Mouse (Mus musculus): ENCODE data around the gene Abhd14b. TPM values are rescaled to one million over a fixed set of nuclear protein-coding genes. Genes with fewer than 3 reads are reported as not detected.
A peak's percentile ranks its signal among the peaks of the same experiment; 100 is the strongest.

Gene Abhd14b
- total RNA-seq, 2 experiments from 2014 or later, result 4.8 to 6.1 TPM

DNA sequence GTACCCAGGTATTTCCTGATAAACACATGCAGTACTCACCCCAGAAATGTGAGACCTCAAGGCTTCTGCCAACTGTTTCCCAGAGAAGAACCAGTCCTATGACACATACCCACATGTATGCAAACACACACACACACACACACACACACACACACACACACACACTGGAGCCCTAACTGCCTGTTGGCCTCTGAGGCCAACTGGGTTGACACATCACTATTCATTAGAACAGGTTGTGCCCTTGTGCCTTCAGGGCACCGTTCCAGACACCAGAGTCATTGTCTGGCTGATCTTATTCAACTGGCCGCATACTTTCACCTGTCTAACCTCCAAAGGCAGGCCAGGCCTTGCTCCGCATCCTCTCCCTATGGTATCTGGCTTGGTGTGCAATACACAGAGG, 35.0 kb upstream of the Abhd14b start:
- intact Hi-C loops (cut with DNase I), result no loop called here
- peak overlapping the region; percentile 87 for H3K27ac ChIP-seq
- no peak for DNase-seq
- H3K4me3 ChIP-seq, result no peak overlapping the region
- TF ChIP-seq CTCF (IDR thresholded peaks at IDR 0.05), result no peak

DNA sequence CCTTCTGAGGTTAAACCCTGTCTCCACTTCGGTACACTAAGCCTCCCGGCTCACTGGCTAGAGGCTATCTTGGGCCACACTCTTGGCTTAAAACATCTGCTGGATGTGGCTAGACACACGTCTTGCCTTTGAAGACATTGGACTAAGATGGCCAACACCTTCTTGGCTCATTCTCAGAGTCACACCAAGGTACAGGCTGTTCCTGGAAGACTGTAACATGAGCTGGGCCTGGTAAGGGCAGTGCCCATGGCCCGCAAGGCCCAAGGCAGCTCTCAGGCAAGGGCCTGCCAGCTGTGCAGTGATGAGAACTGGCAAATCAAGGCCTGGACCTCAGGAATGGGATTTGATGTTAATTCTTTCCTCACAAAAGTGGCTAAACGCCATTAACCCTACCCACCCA, 33.7 kb upstream of the Abhd14b start:
- intact Hi-C loops (cut with DNase I), result no loop called here
- Histone ChIP-seq H3K27ac (peak overlapping the region; percentile 87), H3K4me3 (no peak overlapping the region)
- TF ChIP-seq CTCF (IDR thresholded peaks at IDR 0.05), result no peak
- DNase-seq, result peak; percentile 90

DNA sequence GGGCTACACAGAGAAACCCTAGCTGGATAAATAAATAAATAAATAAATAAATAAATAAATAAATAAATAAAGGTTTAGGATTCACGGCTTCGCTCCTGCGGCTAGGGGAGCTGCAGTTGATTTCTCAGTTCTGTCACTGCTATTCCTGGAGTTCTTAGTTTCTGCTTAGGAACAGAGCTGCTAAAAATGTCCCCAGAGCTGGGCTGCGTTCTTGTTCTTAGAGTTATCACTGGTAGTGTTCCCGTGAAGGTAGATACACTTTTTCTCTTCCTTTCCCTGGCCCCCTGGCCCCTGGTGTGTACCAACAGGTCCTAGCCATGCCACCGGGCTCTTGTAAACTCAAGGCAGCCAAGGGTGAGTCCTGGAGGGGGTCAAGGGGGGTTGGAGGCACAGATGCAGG, 30.4 kb upstream of the Abhd14b start:
- Histone ChIP-seq H3K4me3 (no peak overlapping the region), H3K27ac (0 out of 2 replicates have a peak overlapping the region, but pooled peaks have one; percentile 31)
- no peak for TF ChIP-seq CTCF (IDR thresholded peaks at IDR 0.05)
- DNase-seq, result no peak
- intact Hi-C loops (cut with DNase I), result no loop called here

DNA sequence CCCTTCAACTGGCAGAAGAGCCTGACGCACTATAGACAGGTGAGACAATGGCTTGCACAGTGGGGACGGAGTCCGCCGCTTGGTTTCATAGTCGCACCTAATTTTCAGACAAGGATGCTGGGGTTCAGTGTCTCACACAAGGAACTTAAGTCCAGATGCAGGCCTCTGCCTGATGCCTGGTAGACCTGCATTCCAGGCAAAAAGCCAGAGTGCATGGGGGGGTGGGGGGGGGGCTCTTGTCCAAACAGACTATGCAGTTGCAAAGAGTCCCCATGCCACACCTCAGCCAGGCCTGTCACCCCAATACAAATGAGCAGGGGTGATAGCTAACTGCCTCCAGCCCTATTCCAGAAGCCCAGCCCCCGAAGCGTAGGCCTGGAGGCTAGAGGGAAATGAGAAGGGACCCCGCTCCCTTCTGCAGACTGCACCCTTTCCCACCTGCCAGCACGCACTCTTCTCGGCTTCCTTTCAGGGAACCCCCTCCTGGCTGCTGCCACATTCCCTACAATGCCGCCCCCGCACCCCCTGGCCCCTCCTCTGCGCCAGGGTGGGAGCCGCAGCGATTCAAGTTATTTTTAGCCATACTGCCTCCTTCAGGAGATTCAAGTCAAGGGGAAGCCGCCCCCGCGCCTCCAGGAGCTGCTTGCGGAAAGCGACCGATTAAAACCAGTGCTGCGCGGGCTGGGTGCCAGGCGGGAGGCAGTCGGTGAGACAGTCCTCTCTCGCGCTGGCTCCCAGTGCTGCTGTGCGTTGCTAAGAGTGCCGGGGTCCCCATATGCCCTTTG, 29.2 kb upstream of the Abhd14b start:
- peak; percentile 45 for TF ChIP-seq CTCF (IDR thresholded peaks at IDR 0.05)
- intact Hi-C loops (cut with DNase I), result no loop called here
- Histone ChIP-seq H3K4me3 (peak overlapping the region; percentile 68), H3K27ac (peak overlapping the region; percentile 73)
- peak; percentile 88 for DNase-seq

DNA sequence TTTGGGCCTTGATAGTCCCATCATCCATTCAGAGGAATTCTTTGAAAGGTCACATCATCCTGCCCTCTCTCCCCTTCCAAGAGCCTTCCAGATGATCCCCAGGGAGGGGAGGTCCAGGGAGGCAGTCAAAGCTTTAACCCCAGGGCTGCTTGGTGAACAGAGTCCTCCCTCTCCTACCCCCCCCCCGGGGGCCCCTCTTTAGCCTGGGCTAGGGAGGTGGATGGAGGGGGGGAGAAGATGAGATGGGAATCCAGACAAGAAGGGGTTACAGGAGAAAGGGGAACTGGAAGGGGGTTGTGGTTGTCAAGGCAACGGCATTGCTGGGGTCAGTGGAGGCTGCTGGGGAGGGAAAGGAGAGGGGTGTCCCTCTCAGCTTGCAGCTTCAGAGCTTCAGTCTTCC, 26.7 kb upstream of the Abhd14b start:
- intact Hi-C loops (cut with DNase I), result loop anchor here (1.0 to 10.0 kb wide), 5 partner anchors 53 to 246 kb away; partner anchors contain the start of gene Wdr82
- no peak for TF ChIP-seq CTCF (IDR thresholded peaks at IDR 0.05)
- no peak overlapping the region for H3K4me3 ChIP-seq
- no peak overlapping the region for H3K27ac ChIP-seq
- DNase-seq, result no peak

DNA sequence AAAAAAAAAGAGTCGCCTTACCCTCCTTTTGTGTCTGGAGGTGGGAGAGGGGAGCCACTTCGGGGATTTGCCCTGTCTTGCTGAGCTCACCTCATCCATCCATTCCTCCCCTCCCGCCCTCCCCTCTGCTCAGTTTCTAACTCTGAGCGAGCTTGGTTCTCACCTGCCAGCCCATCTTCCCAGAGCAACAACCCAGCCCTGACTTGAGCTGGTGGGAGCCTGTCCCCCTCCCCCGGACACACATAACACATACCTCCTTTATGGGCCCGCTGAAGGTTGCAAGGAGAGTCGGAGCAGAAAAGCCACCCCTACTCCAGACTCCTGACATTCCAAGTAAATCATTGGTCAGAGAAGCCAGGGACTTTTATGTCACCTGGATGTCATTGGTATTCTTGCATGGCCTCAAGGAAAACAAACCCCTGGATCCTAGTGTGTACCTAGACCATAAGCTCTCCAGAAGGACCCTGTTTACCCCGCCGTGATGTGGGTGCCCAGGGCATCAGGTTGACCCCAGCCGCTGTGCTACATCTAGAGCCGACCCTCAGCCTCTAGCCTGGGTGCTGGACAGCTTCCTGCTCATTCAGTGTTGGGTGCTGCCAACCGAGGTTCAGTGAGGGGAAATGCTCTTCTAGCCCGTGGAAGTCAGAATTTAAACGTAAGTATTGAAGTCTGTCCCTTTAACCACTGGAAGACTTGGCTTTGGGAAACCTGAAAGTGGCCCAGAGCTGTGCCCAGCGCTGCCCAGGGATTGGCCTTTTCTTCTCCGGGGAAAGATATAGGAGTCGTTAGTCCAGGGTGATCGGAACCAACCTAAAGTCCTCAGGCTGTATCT, 26.0 kb upstream of the Abhd14b start:
- Histone ChIP-seq H3K27ac (peak overlapping the region; percentile 41), H3K4me3 (peak overlapping the region; percentile 65)
- intact Hi-C loops (cut with DNase I), result loop anchor here (1.0 to 10.0 kb wide), 5 partner anchors 54 to 246 kb away; partner anchors contain the start of gene Wdr82
- DNase-seq, result no peak
- no peak for TF ChIP-seq CTCF (IDR thresholded peaks at IDR 0.05)

DNA sequence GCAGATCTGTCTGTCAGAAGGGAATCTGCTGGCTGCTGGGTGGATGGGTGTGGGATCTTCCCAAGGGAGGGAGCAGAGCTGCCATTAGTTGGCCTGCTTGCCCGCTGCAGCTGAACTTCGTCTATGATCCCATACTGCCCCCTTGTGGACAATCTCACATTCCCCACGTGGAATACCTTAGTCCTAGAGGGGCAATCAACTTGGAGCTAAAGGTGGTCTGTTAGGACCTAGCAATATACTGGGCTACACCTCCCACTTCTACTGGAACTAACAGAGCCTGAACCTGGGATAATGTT, 25.4 kb upstream of the Abhd14b start:
- H3K4me3 ChIP-seq, result peak overlapping the region; percentile 65
- DNase-seq, result peak; percentile 87
- peak overlapping the region; percentile 41 for H3K27ac ChIP-seq
- peak; percentile 94 for TF ChIP-seq CTCF (IDR thresholded peaks at IDR 0.05)
- intact Hi-C loops (cut with DNase I), result loop anchor here (1.0 to 10.0 kb wide), 5 partner anchors 55 to 247 kb away; partner anchors contain the start of gene Wdr82

DNA sequence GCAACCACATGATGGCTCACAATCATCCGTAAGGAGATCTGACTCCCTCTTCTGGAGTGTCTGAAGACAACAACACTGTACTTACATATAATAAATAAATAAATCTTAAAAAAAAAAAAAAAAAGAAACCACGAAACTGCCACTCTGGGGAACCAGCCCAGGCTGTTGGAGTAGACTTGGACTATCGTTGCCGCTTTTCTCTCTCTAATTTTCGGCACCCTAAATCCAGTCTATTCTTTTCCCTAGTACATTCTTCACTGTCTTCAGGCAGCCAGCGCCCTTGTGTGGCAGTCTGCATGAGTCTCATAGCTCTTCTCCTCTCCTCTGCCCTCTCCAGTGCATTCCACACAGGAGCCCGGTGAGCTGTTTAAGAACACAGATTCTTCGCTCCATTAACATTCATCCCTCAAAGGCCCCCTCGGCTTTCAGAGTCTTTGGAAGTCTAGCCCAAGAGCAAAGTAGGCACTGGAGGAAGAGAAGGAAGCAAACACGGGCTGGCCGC, 18.5 kb upstream of the Abhd14b start:
- intact Hi-C loops (cut with DNase I), result loop anchor here (2.0 to 10.0 kb wide), 2 partner anchors 48 to 254 kb away; partner anchors contain the start of genes Parp3 and Wdr82
- H3K27ac ChIP-seq, result peak overlapping the region; percentile 96
- H3K4me3 ChIP-seq, result peak overlapping the region; percentile 90
- TF ChIP-seq CTCF (IDR thresholded peaks at IDR 0.05), result no peak
- DNase-seq, result no peak

DNA sequence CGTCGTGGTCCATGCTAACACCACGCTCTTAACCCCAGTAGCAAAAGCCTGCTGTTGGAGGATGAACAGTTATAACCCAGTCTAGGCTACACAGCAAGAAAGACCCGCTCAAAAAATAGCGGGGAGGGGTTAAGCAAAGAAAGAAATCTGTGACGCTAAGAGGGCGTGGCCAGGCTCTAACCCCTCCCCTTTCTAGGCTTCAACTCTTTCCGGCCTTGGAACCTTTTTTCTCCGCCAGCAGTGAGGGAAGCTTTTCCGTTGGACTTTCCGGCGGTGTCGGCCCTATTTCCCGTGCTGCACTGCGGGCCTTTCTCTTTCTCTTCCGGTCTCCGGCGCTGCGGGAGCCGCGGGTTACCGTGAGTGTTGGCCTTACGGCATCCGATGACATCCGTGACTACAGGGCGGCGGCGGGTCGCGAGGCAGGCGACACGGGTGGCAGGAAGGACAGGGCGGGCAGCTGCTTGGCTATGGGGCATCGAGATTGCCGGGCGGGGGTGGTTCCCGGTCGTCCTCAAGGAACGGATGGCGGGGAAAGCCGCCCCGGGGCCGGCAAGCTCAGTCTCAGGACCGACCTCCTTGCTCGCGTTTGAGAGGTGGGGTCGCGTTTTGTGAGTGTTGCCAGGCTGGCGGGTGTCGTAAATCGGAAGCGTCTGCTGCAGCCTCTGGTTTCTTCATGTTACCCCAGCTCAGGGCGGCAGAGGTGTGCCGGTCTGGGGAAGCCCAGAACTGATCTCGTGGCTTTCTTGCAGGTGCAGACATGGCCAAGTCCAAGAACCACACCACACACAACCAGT, 17.8 kb upstream of the Abhd14b start, which contains the start of gene Rpl29:
TSS of gene Rpl29 (plus strand) at position 234 of the 794 bp plus-strand sequence.
- Histone ChIP-seq H3K27ac (peak within 1 kb of the TSS; percentile 96), H3K4me3 (peak within 1 kb of the TSS; percentile 90)
- no peak; the same call in 1 of the 2 replicates for TF ChIP-seq CTCF (IDR thresholded peaks at IDR 0.05)
- DNase-seq, result peak; percentile 94
- intact Hi-C loops (cut with DNase I), result loop anchor here (2.0 to 10.0 kb wide), 2 partner anchors 47 to 255 kb away; partner anchors contain the start of genes Parp3 and Wdr82

DNA sequence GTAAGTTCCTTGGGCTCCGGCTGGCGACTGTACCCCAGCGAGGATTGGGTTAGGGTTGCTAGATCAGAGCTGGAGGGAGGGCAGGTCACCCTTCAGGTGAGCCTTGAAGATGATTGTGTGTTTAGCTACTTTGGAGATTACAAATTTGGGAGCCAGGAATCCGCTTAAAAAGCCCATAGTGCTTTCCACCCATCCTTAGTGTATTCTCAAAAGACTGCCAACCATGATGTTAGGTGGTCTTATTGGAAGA, 17.3 kb upstream of the Abhd14b start:
- no peak for DNase-seq
- H3K4me3 ChIP-seq, result peak overlapping the region; percentile 90
- TF ChIP-seq CTCF (IDR thresholded peaks at IDR 0.05), result no peak
- intact Hi-C loops (cut with DNase I), result no loop called here
- H3K27ac ChIP-seq, result peak overlapping the region; percentile 96

DNA sequence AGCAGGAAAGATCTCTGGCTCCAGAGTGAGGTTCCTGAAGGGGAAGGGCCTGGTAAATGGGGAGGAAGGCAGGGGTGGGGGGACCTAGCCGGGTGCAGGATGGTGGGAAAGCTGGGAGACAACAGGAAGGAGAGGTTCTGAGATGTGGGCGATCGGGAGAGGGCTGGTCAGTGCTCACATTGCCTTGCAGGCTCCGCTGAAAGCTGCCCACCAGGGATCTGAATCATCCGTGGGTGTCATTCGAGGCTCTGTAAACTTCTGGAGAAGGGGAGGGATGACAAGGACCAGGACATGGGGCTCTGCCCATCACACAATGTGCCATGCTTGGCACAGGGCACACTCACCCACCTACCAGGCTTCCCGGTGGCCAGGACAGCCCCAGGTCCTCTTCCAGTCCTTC, 13.9 kb upstream of the Abhd14b start:
- H3K4me3 ChIP-seq, result no peak overlapping the region
- peak; percentile 13 for DNase-seq
- no peak overlapping the region for H3K27ac ChIP-seq
- intact Hi-C loops (cut with DNase I), result no loop called here
- TF ChIP-seq CTCF (IDR thresholded peaks at IDR 0.05), result no peak

DNA sequence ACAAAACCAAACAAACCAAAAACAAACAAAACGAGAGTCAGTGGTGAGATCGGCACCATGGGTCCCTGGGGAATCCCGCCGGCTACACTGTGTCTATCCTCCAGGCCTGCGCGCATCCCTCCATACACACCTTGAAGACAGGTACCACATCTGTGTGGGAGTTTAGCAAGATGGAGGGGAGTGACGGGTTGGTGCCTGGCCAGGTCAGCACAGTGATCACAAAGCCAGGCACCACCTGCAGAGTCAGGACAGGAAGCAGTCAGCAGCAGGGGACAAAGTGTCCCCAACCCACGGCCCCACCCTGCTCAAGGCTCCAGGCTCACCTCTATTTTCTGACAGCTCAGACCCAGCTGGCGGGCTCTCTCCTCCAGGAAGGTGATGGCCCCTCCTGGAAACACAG, 10.7 kb upstream of the Abhd14b start:
- no peak overlapping the region for H3K4me3 ChIP-seq
- no peak overlapping the region for H3K27ac ChIP-seq
- intact Hi-C loops (cut with DNase I), result no loop called here
- DNase-seq, result no peak
- no peak for TF ChIP-seq CTCF (IDR thresholded peaks at IDR 0.05)
